9 mouse cellular contexts compared by ENCODE assay signal in genomic region chr7:102919632-102920031, GRCm38 (mm10). TPM values are rescaled to one million over a fixed set of nuclear protein-coding genes. Genes with fewer than 3 reads are reported as not detected.
DNase-seq lines count a peak whose midpoint lies in the region; ATAC-seq and TF ChIP-seq lines count a peak whose summit lies in the region.
"Had no signal": no experiment of that assay in that cellular context is flagged by ENCODE, and none has a peak within 500 bp of the region (broad histone marks: within the 10 kb centered on the region; RNA-seq: fewer than 3 reads in every experiment).

No protein-coding gene starts in this region.

- no peaks in the 10 kb centered on the region for H3K9me3 ChIP-seq in heart, postnatal 0 days (replicated peaks; ENCODE audit: control insufficient read depth, low read length)
- no peaks in the 10 kb centered on the region for H3K9me3 ChIP-seq in liver, postnatal 0 days (ENCODE audit: low read length)

- H3K4me2 ChIP-seq in heart, postnatal 0 days (ENCODE audit: low read depth, low read length): no peak overlapping the region
- no peak overlapping the region for H3K4me2 ChIP-seq in liver, postnatal 0 days (ENCODE audit: low read depth, low read length)

- H3K4me1 ChIP-seq in thymus, adult 2 months (replicated peaks; ENCODE audit: control insufficient read depth, insufficient read depth, low read length): no peaks in the 10 kb centered on the region
- 0 out of 2 replicates have a peak, but pooled peaks cover 3% of the 10 kb centered on the region for H3K4me1 ChIP-seq in heart, postnatal 0 days (ENCODE audit: control insufficient read depth, insufficient read depth)
- no peaks in the 10 kb centered on the region for H3K4me1 ChIP-seq in liver, postnatal 0 days (ENCODE audit: insufficient read depth)

- no peak for TF ChIP-seq POLR2A in thymus, adult 2 months (IDR thresholded peaks at IDR 0.05; ENCODE audit: control insufficient read depth, extremely low read depth, insufficient read depth, low read length, poor library complexity)

- 13% methylated on average over 1 of the region's 1 CpGs for WGBS in thymus, adult 2 months
- 5% methylated on average over 1 of the region's 1 CpGs for WGBS in heart, postnatal 0 days
- WGBS in liver, postnatal 0 days (ENCODE audit: insufficient replicate concordance): 10% methylated on average over 1 of the region's 1 CpGs

- no peaks in the 10 kb centered on the region for H3K36me3 ChIP-seq in thymus, adult 2 months (ENCODE audit: control insufficient read depth, insufficient read depth, low read length)
- no peaks in the 10 kb centered on the region for H3K36me3 ChIP-seq in heart, postnatal 0 days (replicated peaks; ENCODE audit: control insufficient read depth, insufficient read depth, low read length)
- H3K36me3 ChIP-seq in liver, postnatal 0 days (replicated peaks; ENCODE audit: insufficient read depth, low read length): no peaks in the 10 kb centered on the region

- no peak for TF ChIP-seq CTCF in thymus, adult 2 months (IDR thresholded peaks at IDR 0.05; ENCODE audit: borderline replicate concordance, control insufficient read depth, extremely low read depth, insufficient read depth, low read length, poor library complexity)
- TF ChIP-seq CTCF in heart, postnatal 0 days (IDR thresholded peaks at IDR 0.05; ENCODE audit: low read depth): peak; percentile 84
- TF ChIP-seq CTCF in liver, postnatal 0 days (IDR thresholded peaks at IDR 0.05; ENCODE audit: low read depth): peak; percentile 80

- H3K27me3 ChIP-seq in thymus, adult 2 months (ENCODE audit: control insufficient read depth, insufficient read depth, low read length): no peaks in the 10 kb centered on the region
- no peaks in the 10 kb centered on the region for H3K27me3 ChIP-seq in heart, postnatal 0 days (ENCODE audit: control insufficient read depth, insufficient read depth, low read length)
- H3K27me3 ChIP-seq in liver, postnatal 0 days (ENCODE audit: insufficient read depth, low read length): no peaks in the 10 kb centered on the region

- no peak for TF ChIP-seq EP300 in heart, postnatal 0 days (IDR thresholded peaks at IDR 0.05; ENCODE audit: low read depth)
- TF ChIP-seq EP300 in liver, postnatal 0 days (IDR thresholded peaks at IDR 0.05; ENCODE audit: low read depth): no peak

- no peak overlapping the region for H3K9ac ChIP-seq in heart, postnatal 0 days (replicated peaks; ENCODE audit: low read depth, low read length)
- no peak overlapping the region for H3K9ac ChIP-seq in liver, postnatal 0 days (replicated peaks)

- no peak for ATAC-seq in heart, postnatal 0 days (ENCODE audit: insufficient read depth, low read depth)
- 0 out of 2 replicates have a peak, but pooled peaks have one; percentile 17 for ATAC-seq in liver, postnatal 0 days

- no peak overlapping the region for H3K4me3 ChIP-seq in thymus, adult 2 months (ENCODE audit: control insufficient read depth, insufficient read depth, low read length)
- no peak overlapping the region for H3K4me3 ChIP-seq in heart, postnatal 0 days (ENCODE audit: low read depth, low read length)
- H3K4me3 ChIP-seq in liver, postnatal 0 days (ENCODE audit: low read depth, low read length): no peak overlapping the region

- intact Hi-C loops in left cerebral cortex, postnatal 36 days (cut with DNase I): loop anchor here (2.0 to 10.0 kb wide), 3 partner anchors 225 to 407 kb away; partner anchors contain the start of genes Olfr556 and Olfr557

- DNase-seq in cerebellum, postnatal 14 days: peak; percentile 67 to 69
- no peak for DNase-seq in cerebellum, adult 11 months
- peak; percentile 27 for DNase-seq in thymus, postnatal 14 days
- DNase-seq in thymus, adult 2 months: no peak
- peak; percentile 46 for DNase-seq in heart, postnatal 0 days (ENCODE audit: low spot score)
- no peak for DNase-seq in liver, postnatal 0 days
- DNase-seq in telencephalon, adult 2 months (ENCODE audit: low read depth, low spot score): peak; percentile 22
- DNase-seq in left cerebral cortex, postnatal 36 days (ENCODE audit: low spot score in 2 of 2): no peak

- H3K27ac ChIP-seq in thymus, adult 2 months (ENCODE audit: control insufficient read depth, insufficient read depth, low read length): no peak overlapping the region
- H3K27ac ChIP-seq in heart, postnatal 0 days (ENCODE audit: low read depth): no peak overlapping the region
- no peak overlapping the region for H3K27ac ChIP-seq in liver, postnatal 0 days (ENCODE audit: low read depth)

RNA-seq across cellular contexts. Expression of gene Olfr571, which starts 2.3 kb away (rescaled TPM):
- polyA plus RNA-seq in thymus, adult 2 months (2012; rRNA removed): not detected in 2 replicates
- not detected in 2 replicates for total RNA-seq in heart, postnatal 0 days (2014; rRNA removed; ENCODE audit: low replicate concordance)
- polyA plus RNA-seq in heart, postnatal 0 days (2015; fragmentation: Nextera tagmentation; extraction: Ambion mirVana): not detected in 2 replicates
- polyA plus RNA-seq in liver, postnatal 0 days (2015; fragmentation: Nextera tagmentation; extraction: Ambion mirVana): not detected in 2 replicates
- not detected for total RNA-seq in left cerebral cortex, postnatal 36 days (2021)

RNA-seq across cellular contexts. Expression of gene Olfr572, which starts 4.6 kb away (rescaled TPM):
- not detected in 2 replicates for polyA plus RNA-seq in thymus, adult 2 months (2012; rRNA removed)
- total RNA-seq in heart, postnatal 0 days (2014; rRNA removed; ENCODE audit: low replicate concordance): not detected in 2 replicates
- polyA plus RNA-seq in heart, postnatal 0 days (2015; fragmentation: Nextera tagmentation; extraction: Ambion mirVana): not detected in 2 replicates
- not detected in 2 replicates for polyA plus RNA-seq in liver, postnatal 0 days (2015; fragmentation: Nextera tagmentation; extraction: Ambion mirVana)
- total RNA-seq in left cerebral cortex, postnatal 36 days (2021): not detected
- total RNA-seq: layer of hippocampus, postnatal 25 days had no signal

RNA-seq across cellular contexts. Expression of gene Olfr573-ps1, which starts 22.7 kb away (rescaled TPM):
- not detected in 2 replicates for polyA plus RNA-seq in thymus, adult 2 months (2012; rRNA removed)
- total RNA-seq in heart, postnatal 0 days (2014; rRNA removed; ENCODE audit: low replicate concordance): not detected in 2 replicates
- not detected in 2 replicates for polyA plus RNA-seq in heart, postnatal 0 days (2015; fragmentation: Nextera tagmentation; extraction: Ambion mirVana)
- not detected in 2 replicates for polyA plus RNA-seq in liver, postnatal 0 days (2015; fragmentation: Nextera tagmentation; extraction: Ambion mirVana)
- total RNA-seq in left cerebral cortex, postnatal 36 days (2021): not detected
- total RNA-seq: layer of hippocampus, postnatal 25 days had no signal

RNA-seq across cellular contexts. Expression of gene Olfr570, which starts 25.3 kb away (rescaled TPM):
- polyA plus RNA-seq in thymus, adult 2 months (2012; rRNA removed): not detected in 2 replicates
- not detected in 2 replicates for total RNA-seq in heart, postnatal 0 days (2014; rRNA removed; ENCODE audit: low replicate concordance)
- polyA plus RNA-seq in heart, postnatal 0 days (2015; fragmentation: Nextera tagmentation; extraction: Ambion mirVana): not detected in 2 replicates
- polyA plus RNA-seq in liver, postnatal 0 days (2015; fragmentation: Nextera tagmentation; extraction: Ambion mirVana): not detected in 2 replicates
- not detected for total RNA-seq in left cerebral cortex, postnatal 36 days (2021)
- total RNA-seq: layer of hippocampus, postnatal 25 days had no signal

RNA-seq across cellular contexts. Expression of gene Olfr574, which starts 28.6 kb away (rescaled TPM):
- polyA plus RNA-seq in thymus, adult 2 months (2012; rRNA removed): not detected in 2 replicates
- not detected in 2 replicates for total RNA-seq in heart, postnatal 0 days (2014; rRNA removed; ENCODE audit: low replicate concordance)
- polyA plus RNA-seq in heart, postnatal 0 days (2015; fragmentation: Nextera tagmentation; extraction: Ambion mirVana): not detected in 2 replicates
- polyA plus RNA-seq in liver, postnatal 0 days (2015; fragmentation: Nextera tagmentation; extraction: Ambion mirVana): not detected in 2 replicates
- total RNA-seq in left cerebral cortex, postnatal 36 days (2021): not detected
- total RNA-seq: layer of hippocampus, postnatal 25 days had no signal

Comparison
In these comparisons a context has a peak if more than half of its experiments do, and no peak if none do; other contexts are left out.
1. DNase-seq: peak in cerebellum, postnatal 14 days (2 of 2), thymus, postnatal 14 days (single experiment), heart, postnatal 0 days (single experiment) and telencephalon, adult 2 months (single experiment); none in cerebellum, adult 11 months (single experiment), thymus, adult 2 months (single experiment), liver, postnatal 0 days (single experiment) and left cerebral cortex, postnatal 36 days (0 of 2).